Mouse (Mus musculus) intestine, embryonic 15.5 days (tissue): ENCODE measurements around the gene Zfp512b. TPM values are rescaled to one million over a fixed set of nuclear protein-coding genes. Genes with fewer than 3 reads are reported as not detected.

Experiments
- ATAC-seq: fragments of 200-750 bp; cut with Nextera tagmentation; 2 replicates; pipeline ENCODE4 v1.8.0; 2017; ENCODE audit warnings: moderate TSS enrichment, moderate library complexity
- H3K27ac ChIP-seq: fragments of 300-500 bp; sonication (generic); 2 replicates; pipeline ENCODE4 v1.5.1; 2015; ENCODE audit warnings: mild to moderate bottlenecking, inconsistent platforms
- H3K27me3 ChIP-seq: fragments of 300-500 bp; sonication (generic); replicated peaks from 2 replicates; pipeline ENCODE4 v1.6.1; 2015; ENCODE audit warnings: inconsistent platforms
- H3K36me3 ChIP-seq: fragments of 300-500 bp; sonication (generic); 2 replicates; pipeline ENCODE4 v1.6.1; 2015; ENCODE audit warnings: inconsistent platforms
- H3K4me1 ChIP-seq: fragments of 300-500 bp; sonication (generic); replicated peaks from 2 replicates; pipeline ENCODE4 v1.6.1; 2015; ENCODE audit warnings: inconsistent platforms
- H3K4me2 ChIP-seq: fragments of 300-500 bp; sonication (generic); replicated peaks from 2 replicates; pipeline ENCODE4 v1.6.1; 2015; ENCODE audit warnings: mild to moderate bottlenecking, inconsistent platforms
- H3K4me3 ChIP-seq: fragments of 300-500 bp; sonication (generic); replicated peaks from 2 replicates; pipeline ENCODE4 v1.5.1; 2015; ENCODE audit warnings: inconsistent platforms
- H3K9ac ChIP-seq: fragments of 300-500 bp; sonication (generic); 2 replicates; pipeline ENCODE4 v1.6.1; 2015; ENCODE audit warnings: inconsistent platforms
- H3K9me3 ChIP-seq: fragments of 300-500 bp; sonication (generic); 2 replicates; pipeline ENCODE4 v1.6.1; 2016; ENCODE audit warnings: inconsistent platforms
- WGBS: fragments of 180-500 bp; shearing (Covaris S2); methylation state at CpG from one replicate; pipeline ENCODE4 v1.1.7; 2015; 5-methylcytosine and 5-hydroxymethylcytosine counted together
- polyA plus RNA-seq: library from polyadenylated mRNA; unstranded; fragments of >200 nt; fragmentation: Nextera tagmentation; extraction: Ambion mirVana; gene quantifications from 2 replicates; pipeline ENCODE4 v1.2.1, GENCODE M21; 2015

Zfp512b gene
- polyA plus RNA-seq, 1 experiment from 2014 or later: 32.0 TPM

DNA sequence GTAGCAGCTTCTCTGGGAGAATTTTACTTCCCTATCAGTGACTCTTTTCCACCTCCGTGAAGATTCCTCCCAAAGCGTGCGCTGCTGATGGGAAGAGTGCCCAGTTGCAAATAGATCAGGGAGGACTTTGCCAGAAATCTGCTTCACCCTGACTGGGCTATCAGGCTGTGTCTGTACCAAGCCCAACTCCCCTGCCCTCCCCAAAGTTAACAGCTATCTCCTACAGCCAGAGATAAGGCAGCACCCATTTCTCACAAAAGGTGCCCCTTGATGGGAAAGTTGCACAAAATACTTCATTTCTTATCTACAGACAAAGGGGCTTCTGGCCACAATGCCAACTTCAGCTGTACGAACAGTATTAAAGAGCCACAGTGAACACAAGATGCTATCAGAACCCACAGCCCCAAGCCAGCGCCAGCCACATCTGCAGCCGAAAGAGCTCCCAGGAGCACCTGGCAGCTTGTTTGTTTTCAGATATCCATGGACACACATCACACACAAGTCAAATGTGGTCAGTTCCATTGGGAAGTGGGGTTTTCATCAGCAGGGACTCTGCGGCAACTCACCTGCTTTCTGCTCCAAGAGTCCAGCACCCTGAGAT, 14.5 kb downstream of the Zfp512b start:
- no peaks in the 10 kb centered on the region for H3K9me3 ChIP-seq
- 0 out of 2 replicates have a peak, but pooled peaks cover 4% of the 10 kb centered on the region for H3K36me3 ChIP-seq
- H3K27ac ChIP-seq: no peak overlapping the region
- 73% methylated on average over 7 of the region's 7 CpGs for WGBS
- no peak overlapping the region for H3K4me2 ChIP-seq
- no peak overlapping the region for H3K4me3 ChIP-seq
- peaks cover 28% of the 10 kb centered on the region for H3K4me1 ChIP-seq
- H3K9ac ChIP-seq: no peak overlapping the region
- no peak for ATAC-seq
- no peaks in the 10 kb centered on the region for H3K27me3 ChIP-seq

DNA sequence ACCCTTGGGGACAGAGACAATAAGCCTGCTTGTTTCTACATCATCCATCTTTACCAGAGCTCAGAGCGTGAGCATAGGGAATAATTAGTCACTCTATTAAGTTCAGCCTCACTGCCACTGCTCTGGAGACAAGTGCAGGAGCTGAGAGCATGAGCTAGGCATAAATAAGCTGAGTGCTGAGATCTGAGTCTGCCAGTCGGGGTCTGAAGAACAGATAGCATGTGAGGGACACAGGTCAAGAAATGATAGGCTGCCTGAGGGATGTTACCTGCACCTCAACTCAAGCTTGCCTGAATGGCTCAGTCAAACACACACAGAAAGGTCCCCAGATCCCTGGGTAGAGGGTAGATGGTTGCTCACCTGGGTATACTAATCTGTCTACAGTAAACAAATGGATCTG, 15.5 kb downstream of the Zfp512b start:
- Histone ChIP-seq H3K9ac (no peak overlapping the region), H3K4me1 (peaks cover 23% of the 10 kb centered on the region), H3K27ac (no peak overlapping the region), H3K4me2 (no peak overlapping the region), H3K4me3 (no peak overlapping the region), H3K27me3 (no peaks in the 10 kb centered on the region), H3K9me3 (no peaks in the 10 kb centered on the region), H3K36me3 (peaks cover 7% of the 10 kb centered on the region; the same call in 1 of the 2 replicates)
- WGBS: 64% methylated on average over 2 of the region's 2 CpGs
- ATAC-seq: no peak

DNA sequence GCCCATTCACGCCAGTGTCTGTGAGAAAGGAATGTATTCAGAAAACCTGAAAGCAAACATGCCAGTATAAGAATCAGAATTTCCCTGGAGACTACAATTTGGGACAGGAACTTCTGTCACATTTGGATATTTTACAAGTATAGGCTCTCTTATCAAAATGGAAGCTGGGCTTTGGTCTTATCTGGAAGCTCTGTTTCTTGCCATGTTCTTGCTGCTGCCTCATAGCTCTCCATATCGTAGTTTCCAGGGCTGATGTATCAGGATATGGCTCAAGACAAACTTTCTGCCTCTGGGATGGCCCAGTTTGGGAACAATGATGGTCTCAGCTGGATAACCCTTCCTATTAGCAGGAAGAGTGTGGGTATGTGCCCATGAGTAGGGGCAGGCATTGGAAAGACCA, 16.0 kb downstream of the Zfp512b start:
- H3K4me3 ChIP-seq: no peak overlapping the region
- H3K9me3 ChIP-seq: no peaks in the 10 kb centered on the region
- H3K4me2 ChIP-seq: no peak overlapping the region
- ATAC-seq: no peak
- peaks cover 22% of the 10 kb centered on the region for H3K4me1 ChIP-seq
- 86% methylated on average over 2 of the region's 2 CpGs for WGBS
- no peaks in the 10 kb centered on the region for H3K27me3 ChIP-seq
- H3K27ac ChIP-seq: no peak overlapping the region
- no peak overlapping the region for H3K9ac ChIP-seq
- H3K36me3 ChIP-seq: peaks cover 8% of the 10 kb centered on the region; the same call in 1 of the 2 replicates

DNA sequence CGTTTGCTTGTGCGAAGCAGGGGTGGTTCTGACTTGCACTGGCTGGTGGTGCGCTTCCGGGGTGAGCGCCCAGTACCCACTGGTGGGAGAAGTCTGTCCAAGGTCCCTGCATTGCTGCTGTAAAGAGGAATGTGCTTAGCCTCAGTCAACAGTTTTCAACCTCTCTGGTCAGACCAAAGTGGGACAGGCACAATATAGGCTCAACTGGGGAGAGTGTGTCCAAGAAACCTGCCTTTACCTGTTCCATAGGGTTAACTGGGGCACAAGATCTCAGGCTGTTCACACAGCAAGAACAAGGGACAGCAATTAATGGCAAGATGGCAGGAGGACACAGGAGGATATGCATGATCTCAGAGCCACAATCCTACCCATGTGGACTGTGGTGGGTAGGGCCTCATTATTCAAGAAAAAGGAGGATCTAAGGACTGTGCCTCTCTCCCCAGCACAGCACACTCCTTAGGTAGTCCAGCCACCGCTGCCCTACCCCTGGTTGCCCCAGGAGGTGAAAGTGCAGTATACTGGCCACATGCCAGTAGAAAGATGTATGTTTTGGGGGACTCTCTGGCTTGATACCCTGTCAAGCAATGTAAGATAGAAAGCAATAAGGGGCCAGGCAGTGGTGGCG, 17.6 kb downstream of the Zfp512b start:
- Histone ChIP-seq H3K4me1 (peaks cover 14% of the 10 kb centered on the region), H3K27me3 (no peaks in the 10 kb centered on the region), H3K4me2 (no peak overlapping the region), H3K27ac (no peak overlapping the region), H3K4me3 (no peak overlapping the region), H3K9me3 (no peaks in the 10 kb centered on the region), H3K36me3 (peaks cover 8% of the 10 kb centered on the region; the same call in 1 of the 2 replicates), H3K9ac (no peak overlapping the region)
- no peak for ATAC-seq
- 94% methylated on average over 7 of the region's 7 CpGs for WGBS

DNA sequence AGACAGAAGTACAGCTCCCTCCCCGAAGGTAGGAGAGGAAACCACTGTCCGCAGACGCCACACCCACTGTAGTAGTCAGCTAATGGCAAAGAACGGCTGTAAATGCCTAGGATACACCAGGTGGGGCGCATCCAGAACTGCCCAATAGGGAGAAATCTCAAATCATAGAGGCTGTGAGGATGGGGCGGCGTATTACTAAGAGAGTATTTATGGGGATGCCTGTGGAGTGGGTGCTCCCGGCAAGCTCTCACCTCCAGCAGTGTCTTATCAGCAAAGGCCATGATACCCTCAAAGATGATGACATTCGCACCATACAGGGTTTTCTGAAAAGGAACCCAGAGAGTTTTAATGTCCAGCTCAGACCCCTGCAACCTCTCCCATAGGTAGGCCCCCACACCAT, 18.6 kb downstream of the Zfp512b start:
- WGBS: 87% methylated on average over 9 of the region's 9 CpGs
- Histone ChIP-seq H3K4me3 (no peak overlapping the region), H3K9me3 (no peaks in the 10 kb centered on the region), H3K36me3 (peaks cover 8% of the 10 kb centered on the region; the same call in 1 of the 2 replicates), H3K27ac (no peak overlapping the region), H3K4me2 (no peak overlapping the region), H3K4me1 (peaks cover 4% of the 10 kb centered on the region), H3K27me3 (no peaks in the 10 kb centered on the region), H3K9ac (no peak overlapping the region)
- no peak for ATAC-seq

DNA sequence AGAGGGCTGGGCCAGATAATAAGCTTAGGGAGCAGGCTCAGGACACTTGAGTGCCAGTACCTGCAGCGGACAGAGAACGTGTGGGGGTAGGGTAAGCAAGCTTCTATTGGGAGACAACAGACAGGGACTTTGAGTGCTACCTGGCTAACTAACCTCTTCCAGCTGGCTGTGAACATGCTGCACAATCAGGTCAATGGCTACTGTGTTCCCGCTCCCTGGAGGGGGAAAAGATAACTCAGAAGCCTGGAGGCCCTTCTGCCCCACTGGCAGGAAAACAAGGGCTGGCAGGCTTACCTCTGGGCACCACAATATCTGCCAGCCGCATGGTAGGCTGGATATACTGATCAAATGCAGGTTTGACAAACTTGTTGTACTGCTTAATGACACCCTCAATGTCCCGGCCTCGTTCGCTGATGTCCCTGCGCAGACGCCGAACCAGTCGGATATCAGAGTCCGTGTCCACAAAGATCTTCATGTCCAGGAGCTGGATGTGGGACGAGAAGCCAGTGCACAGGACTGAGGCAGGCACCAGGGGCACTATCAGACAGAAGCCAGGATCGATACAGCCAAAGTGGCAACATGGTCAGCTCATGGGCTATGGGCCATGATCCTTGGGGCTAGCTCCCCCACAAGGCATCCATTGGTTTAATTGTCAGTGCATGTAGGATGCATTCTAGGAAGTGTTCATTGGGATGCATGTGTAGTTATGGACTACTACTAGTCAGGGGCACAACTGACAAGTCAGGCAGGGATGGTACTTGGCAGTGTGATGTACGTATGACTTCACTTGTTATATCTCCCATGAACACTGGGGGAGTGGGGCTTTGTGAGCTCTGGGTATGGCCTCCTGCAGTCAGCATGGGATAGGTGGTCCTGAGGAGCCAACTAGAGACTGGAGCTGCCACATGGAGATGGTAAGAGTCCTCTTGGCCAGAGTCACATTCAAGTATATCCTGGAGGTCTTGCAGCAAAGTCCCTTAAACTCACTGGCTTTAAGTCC, 19.4 kb downstream of the Zfp512b start:
- no peak overlapping the region for H3K27ac ChIP-seq
- no peak for ATAC-seq
- no peak overlapping the region for H3K4me3 ChIP-seq
- no peaks in the 10 kb centered on the region for H3K4me1 ChIP-seq
- H3K36me3 ChIP-seq: peaks cover 8% of the 10 kb centered on the region; the same call in 1 of the 2 replicates
- H3K9ac ChIP-seq: no peak overlapping the region
- H3K4me2 ChIP-seq: no peak overlapping the region
- H3K27me3 ChIP-seq: no peaks in the 10 kb centered on the region
- 94% methylated on average over 15 of the region's 15 CpGs for WGBS
- no peaks in the 10 kb centered on the region for H3K9me3 ChIP-seq

DNA sequence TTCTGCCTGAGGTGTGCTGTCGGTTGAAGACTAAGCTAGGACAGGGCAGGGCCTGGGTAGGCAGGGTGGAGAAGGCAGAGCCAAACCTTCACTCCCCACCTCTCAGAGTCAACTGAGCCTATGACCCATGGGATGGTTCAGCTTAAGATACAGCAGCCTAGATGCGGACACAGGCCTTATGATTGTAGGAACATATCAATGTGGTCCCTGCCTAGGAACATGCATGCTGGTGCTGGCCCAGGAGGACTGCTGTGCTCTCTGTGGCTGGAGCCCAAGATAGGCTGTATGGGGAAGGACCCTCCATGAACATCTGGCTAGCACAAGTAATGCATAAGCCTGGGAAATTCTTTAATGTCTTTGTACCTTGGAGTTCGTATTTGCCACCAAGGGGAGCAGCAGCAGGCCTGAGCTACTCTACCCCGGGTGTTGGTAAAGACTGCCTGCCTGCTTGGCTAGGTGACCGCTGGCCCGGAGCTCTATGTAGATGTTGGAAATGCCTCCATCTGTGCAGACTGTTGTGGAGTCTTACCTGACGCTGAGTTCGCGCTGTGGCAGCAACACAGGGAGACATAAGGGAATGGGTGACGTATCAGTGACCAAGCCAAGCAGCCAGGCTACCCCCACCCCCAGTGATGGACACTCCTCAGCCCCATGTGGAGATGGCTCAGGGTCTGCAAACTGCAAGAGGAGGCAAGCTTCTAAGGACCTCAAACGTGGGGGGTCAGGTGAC, 20.5 kb downstream of the Zfp512b start:
- Histone ChIP-seq H3K36me3 (peaks cover 8% of the 10 kb centered on the region; the same call in 1 of the 2 replicates), H3K4me2 (no peak overlapping the region), H3K9me3 (no peaks in the 10 kb centered on the region), H3K4me3 (no peak overlapping the region), H3K4me1 (no peaks in the 10 kb centered on the region), H3K9ac (no peak overlapping the region), H3K27ac (no peak overlapping the region), H3K27me3 (no peaks in the 10 kb centered on the region)
- 89% methylated on average over 11 of the region's 11 CpGs for WGBS
- ATAC-seq: no peak

DNA sequence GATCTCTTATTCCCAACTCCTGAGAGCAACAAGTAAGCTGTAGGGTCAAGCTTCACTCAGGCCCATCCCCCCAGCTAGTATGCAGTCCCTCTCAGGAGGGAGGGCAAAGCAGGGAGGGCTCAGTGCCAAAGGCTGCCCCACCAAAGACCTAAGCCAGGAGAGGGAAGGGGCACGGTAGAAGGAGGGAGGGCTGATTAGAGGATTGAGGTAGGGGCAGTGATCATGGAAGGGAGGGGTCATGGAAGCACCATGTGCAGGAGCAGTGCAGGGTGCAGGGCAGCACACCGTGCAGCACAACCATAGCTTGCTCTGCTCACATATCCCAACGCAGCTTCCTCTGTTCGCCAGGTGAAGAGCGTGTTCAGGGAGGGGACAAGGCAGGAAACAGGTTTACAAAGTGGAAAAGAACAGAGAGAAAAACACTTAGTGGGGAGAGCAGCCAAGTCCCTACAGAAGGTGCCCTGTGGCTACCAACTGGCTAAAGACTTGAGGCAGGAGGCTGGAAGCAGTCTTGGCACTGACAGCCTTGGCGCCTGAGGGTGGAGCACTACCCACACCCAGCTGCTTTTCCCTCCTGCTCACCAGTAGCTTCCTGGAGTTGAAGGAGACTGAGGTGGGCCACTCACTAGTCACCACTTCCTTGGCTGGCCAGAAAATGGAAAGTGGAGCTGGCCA, 21.5 kb downstream of the Zfp512b start:
- 69% methylated on average over 6 of the region's 6 CpGs for WGBS
- no peak for ATAC-seq
- no peak overlapping the region for H3K27ac ChIP-seq
- peaks cover 8% of the 10 kb centered on the region; the same call in 1 of the 2 replicates for H3K36me3 ChIP-seq
- no peaks in the 10 kb centered on the region for H3K4me1 ChIP-seq
- no peak overlapping the region for H3K9ac ChIP-seq
- H3K4me2 ChIP-seq: no peak overlapping the region
- H3K27me3 ChIP-seq: no peaks in the 10 kb centered on the region
- H3K9me3 ChIP-seq: no peaks in the 10 kb centered on the region
- no peak overlapping the region for H3K4me3 ChIP-seq

DNA sequence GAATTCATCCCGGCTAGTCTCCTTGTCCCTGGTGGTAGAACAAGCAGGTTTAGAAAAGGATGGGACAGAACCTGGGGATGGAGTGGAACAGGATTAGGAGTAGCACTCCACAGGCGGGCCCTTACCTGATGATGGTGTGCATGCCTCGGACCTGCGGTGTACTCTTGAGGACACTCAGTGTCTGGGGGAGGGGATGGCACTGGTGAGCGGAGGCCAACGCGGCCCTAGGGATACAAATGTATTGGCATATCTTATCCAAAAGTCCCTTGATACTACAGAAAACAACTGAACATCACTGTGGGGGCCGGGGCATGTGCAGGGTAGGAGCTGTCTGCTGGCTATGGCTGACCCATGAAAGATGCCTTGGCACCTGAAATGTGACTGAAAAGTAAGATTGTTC, 22.2 kb downstream of the Zfp512b start:
- H3K9me3 ChIP-seq: no peaks in the 10 kb centered on the region
- no peak overlapping the region for H3K27ac ChIP-seq
- no peaks in the 10 kb centered on the region for H3K27me3 ChIP-seq
- no peaks in the 10 kb centered on the region for H3K4me1 ChIP-seq
- peaks cover 8% of the 10 kb centered on the region; the same call in 1 of the 2 replicates for H3K36me3 ChIP-seq
- 88% methylated on average over 8 of the region's 8 CpGs for WGBS
- no peak for ATAC-seq
- H3K9ac ChIP-seq: no peak overlapping the region
- H3K4me3 ChIP-seq: no peak overlapping the region
- no peak overlapping the region for H3K4me2 ChIP-seq

DNA sequence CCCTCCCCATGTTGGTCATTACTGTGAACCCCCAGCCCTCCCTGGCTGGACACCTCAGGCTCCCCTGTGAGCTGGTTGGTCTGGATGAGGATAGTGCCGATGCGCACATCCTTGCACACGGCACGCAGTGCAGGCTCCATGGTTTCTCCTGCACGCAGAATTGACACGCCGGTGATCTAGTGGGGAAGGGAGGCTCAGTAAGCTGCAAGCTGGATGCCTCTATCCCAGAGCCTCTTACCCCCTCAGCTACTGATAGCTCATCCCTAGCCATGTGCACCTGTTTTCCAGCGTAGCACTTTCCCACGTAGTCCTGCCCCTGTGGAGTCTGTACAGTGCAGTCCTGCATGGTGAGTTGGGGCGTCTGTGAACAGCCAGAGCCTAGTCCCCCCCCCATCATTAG, 22.7 kb downstream of the Zfp512b start:
- Histone ChIP-seq H3K27ac (no peak overlapping the region), H3K4me1 (no peaks in the 10 kb centered on the region), H3K4me2 (no peak overlapping the region), H3K4me3 (no peak overlapping the region), H3K9ac (no peak overlapping the region), H3K36me3 (peaks cover 8% of the 10 kb centered on the region; the same call in 1 of the 2 replicates), H3K9me3 (no peaks in the 10 kb centered on the region), H3K27me3 (no peaks in the 10 kb centered on the region)
- ATAC-seq: no peak
- WGBS: 88% methylated on average over 10 of the region's 10 CpGs

DNA sequence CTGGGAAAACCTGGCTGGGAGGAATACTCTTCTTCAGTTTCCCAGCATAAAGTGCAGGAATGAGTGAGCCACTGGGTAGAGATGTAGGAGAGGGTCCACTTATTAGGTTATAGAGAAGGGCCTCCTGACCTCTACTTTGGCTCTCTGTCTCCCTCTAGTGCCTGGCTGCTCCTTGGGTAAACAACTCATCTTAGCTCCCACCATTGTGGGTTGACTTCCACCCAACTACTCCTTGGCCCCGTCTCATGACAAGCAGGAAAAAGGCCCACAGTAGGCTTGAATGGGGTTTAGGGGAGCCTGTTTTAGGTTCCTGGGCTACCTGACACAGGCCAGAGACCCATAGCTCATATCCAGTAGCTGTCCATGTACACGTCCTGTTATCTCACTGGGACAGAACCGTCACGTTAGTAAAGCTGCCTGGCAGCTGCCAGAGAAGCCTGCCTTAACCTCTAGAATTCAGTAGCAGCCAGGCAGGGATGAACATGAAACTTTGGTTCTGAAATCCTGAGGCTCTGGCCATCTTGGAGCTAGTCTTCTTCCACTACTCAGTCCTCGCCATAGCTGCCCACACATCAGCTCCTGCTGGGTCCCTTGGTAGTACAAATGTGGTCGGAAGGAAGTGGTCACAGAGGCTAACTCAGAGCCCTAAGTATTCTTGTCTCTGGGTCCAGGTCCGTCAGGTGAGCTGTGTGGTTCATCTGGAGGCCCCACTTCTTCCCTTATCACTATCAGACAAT, 24.2 kb downstream of the Zfp512b start:
- H3K4me2 ChIP-seq: no peak overlapping the region
- ATAC-seq: 0 out of 2 replicates have a peak, but pooled peaks have one; percentile 51
- no peaks in the 10 kb centered on the region for H3K27me3 ChIP-seq
- H3K9me3 ChIP-seq: no peaks in the 10 kb centered on the region
- H3K36me3 ChIP-seq: peaks cover 4% of the 10 kb centered on the region; the same call in 1 of the 2 replicates
- H3K4me1 ChIP-seq: no peaks in the 10 kb centered on the region
- 86% methylated on average over 7 of the region's 7 CpGs for WGBS
- no peak overlapping the region for H3K27ac ChIP-seq
- no peak overlapping the region for H3K4me3 ChIP-seq
- H3K9ac ChIP-seq: no peak overlapping the region
